In genomic region chr10:79554330-79555237, GRCm38 (mm10) we compare ENCODE assay signal across 8 mouse cellular contexts. TPM values are rescaled to one million over a fixed set of nuclear protein-coding genes. Genes with fewer than 3 reads are reported as not detected.
A peak's percentile ranks its signal among the peaks of the same experiment; 100 is the strongest.
DNase-seq lines count a peak whose midpoint lies in the region; ATAC-seq and TF ChIP-seq lines count a peak whose summit lies in the region.

TSS of gene Mier2 (minus strand) at chr10:79555199.

- peak; percentile 89 for DNase-seq in CD4-positive helper T cell, adult 2 months (ENCODE audit: low read depth, low spot score)
- peak; percentile 86 for DNase-seq in brain, embryonic 14.5 days (ENCODE audit: low read depth)
- peak; percentile 78 for DNase-seq in forebrain, embryonic 10.5 days (ENCODE audit: extremely low spot score, low spot score)
- peak; percentile 88 for DNase-seq in kidney, postnatal 14 days
- DNase-seq in liver, embryonic 14.5 days (ENCODE audit: low read depth in 3 of 3, low spot score in 3 of 3): peak; percentile 29 to 46 (median 45)
- DNase-seq in neural tube, embryonic 11.5 days (ENCODE audit: low spot score): peak; percentile 86

- H3K4me2 ChIP-seq in heart, embryonic 14.5 days (ENCODE audit: low read length): peak within 1 kb of the TSS; percentile 94
- peak within 1 kb of the TSS; percentile 77 for H3K4me2 ChIP-seq in liver, embryonic 14.5 days (ENCODE audit: low read depth)
- H3K4me2 ChIP-seq in neural tube, embryonic 11.5 days (ENCODE audit: low read depth): peak within 1 kb of the TSS; percentile 94
- peak within 1 kb of the TSS; percentile 89 for H3K4me2 ChIP-seq in stomach, embryonic 16.5 days (ENCODE audit: low read depth, low read length)

- TF ChIP-seq EP300 in liver, embryonic 14.5 days (IDR thresholded peaks at IDR 0.05; ENCODE audit: low read depth): no peak

- H3K9ac ChIP-seq in heart, embryonic 14.5 days (ENCODE audit: low read length): peak within 1 kb of the TSS; percentile 93
- peak within 1 kb of the TSS; percentile 73 for H3K9ac ChIP-seq in liver, embryonic 14.5 days (replicated peaks)
- peak within 1 kb of the TSS; percentile 95 for H3K9ac ChIP-seq in neural tube, embryonic 11.5 days (ENCODE audit: low read length)
- H3K9ac ChIP-seq in stomach, embryonic 16.5 days (ENCODE audit: low read length): peak within 1 kb of the TSS; percentile 97

- no peaks in the 10 kb centered on the region for H3K27me3 ChIP-seq in forebrain, embryonic 10.5 days (ENCODE audit: poor library complexity, severe bottlenecking)
- H3K27me3 ChIP-seq in heart, embryonic 14.5 days (ENCODE audit: control insufficient read depth, insufficient read depth, low read length): no peaks in the 10 kb centered on the region
- no peaks in the 10 kb centered on the region for H3K27me3 ChIP-seq in liver, embryonic 14.5 days (ENCODE audit: control insufficient read depth, insufficient read depth, low read length)
- H3K27me3 ChIP-seq in neural tube, embryonic 11.5 days (ENCODE audit: control insufficient read depth, insufficient read depth, low read length): no peaks in the 10 kb centered on the region
- no peaks in the 10 kb centered on the region for H3K27me3 ChIP-seq in stomach, embryonic 16.5 days (ENCODE audit: control insufficient read depth, insufficient read depth, low read length)

- H3K36me3 ChIP-seq in forebrain, embryonic 10.5 days (replicated peaks): peaks cover 27% of the 10 kb centered on the region
- peaks cover 4% of the 10 kb centered on the region for H3K36me3 ChIP-seq in heart, embryonic 14.5 days (ENCODE audit: control insufficient read depth, insufficient read depth, low read length)
- no peaks in the 10 kb centered on the region for H3K36me3 ChIP-seq in liver, embryonic 14.5 days (replicated peaks; ENCODE audit: control insufficient read depth, insufficient read depth, low read depth)
- H3K36me3 ChIP-seq in neural tube, embryonic 11.5 days (ENCODE audit: control insufficient read depth, insufficient read depth, low read length): peaks cover 3% of the 10 kb centered on the region
- peaks cover 4% of the 10 kb centered on the region; the same call in 1 of the 2 replicates for H3K36me3 ChIP-seq in stomach, embryonic 16.5 days (ENCODE audit: control insufficient read depth, insufficient read depth, low read length)

- peak; percentile 74 for TF ChIP-seq POLR2A in brain, embryonic 14.5 days (IDR thresholded peaks at IDR 0.05; ENCODE audit: borderline replicate concordance, extremely low read depth, insufficient read depth, insufficient read length, poor library complexity, severe bottlenecking)

- H3K27ac ChIP-seq in forebrain, embryonic 10.5 days: peak within 1 kb of the TSS; percentile 97
- H3K27ac ChIP-seq in heart, embryonic 14.5 days (replicated peaks in 1 of 2; ENCODE audit: control insufficient read depth in 1 of 2, insufficient read depth in 1 of 2, low read depth in 2 of 2, low read length in 2 of 2): peak within 1 kb of the TSS in 1 of 2 experiments; percentile 51; a peak in 1 of 4 replicates
- no peak within 1 kb of the TSS for H3K27ac ChIP-seq in liver, embryonic 14.5 days
- peak within 1 kb of the TSS; percentile 21; the same call in 1 of the 2 replicates for H3K27ac ChIP-seq in neural tube, embryonic 11.5 days (ENCODE audit: low read depth, low read length)
- peak within 1 kb of the TSS; percentile 36 for H3K27ac ChIP-seq in stomach, embryonic 16.5 days (ENCODE audit: low read length)

- H3K9me3 ChIP-seq in forebrain, embryonic 10.5 days: no peaks in the 10 kb centered on the region; the same call in 1 of the 2 replicates
- no peaks in the 10 kb centered on the region for H3K9me3 ChIP-seq in heart, embryonic 14.5 days (ENCODE audit: control insufficient read depth, low read length)
- no peaks in the 10 kb centered on the region for H3K9me3 ChIP-seq in liver, embryonic 14.5 days (ENCODE audit: control insufficient read depth, low read length)
- no peaks in the 10 kb centered on the region for H3K9me3 ChIP-seq in neural tube, embryonic 11.5 days (ENCODE audit: control insufficient read depth, low read length)
- H3K9me3 ChIP-seq in stomach, embryonic 16.5 days (replicated peaks; ENCODE audit: control insufficient read depth, low read length): no peaks in the 10 kb centered on the region

- no peak for TF ChIP-seq CTCF in brain, embryonic 14.5 days (IDR thresholded peaks at IDR 0.05; ENCODE audit: borderline replicate concordance, extremely low read depth, insufficient read depth, insufficient read length)
- no peak for TF ChIP-seq CTCF in liver, embryonic 14.5 days (IDR thresholded peaks at IDR 0.05; ENCODE audit: low read depth)

- H3K4me1 ChIP-seq in forebrain, embryonic 10.5 days: peaks cover 39% of the 10 kb centered on the region
- H3K4me1 ChIP-seq in heart, embryonic 14.5 days (ENCODE audit: control insufficient read depth in 2 of 2, insufficient read depth in 2 of 2, low read length in 2 of 2): peaks cover 7 to 9% of the 10 kb centered on the region in 2 experiments; a peak in 2 of 4 replicates
- peaks cover 0 to 12% of the 10 kb centered on the region in 2 experiments; a peak in 2 of 4 replicates for H3K4me1 ChIP-seq in liver, embryonic 14.5 days (replicated peaks; ENCODE audit: control insufficient read depth in 2 of 2, insufficient read depth in 2 of 2, low read length in 1 of 2)
- H3K4me1 ChIP-seq in neural tube, embryonic 11.5 days (ENCODE audit: control insufficient read depth, insufficient read depth, low read length): peaks cover 14% of the 10 kb centered on the region
- H3K4me1 ChIP-seq in stomach, embryonic 16.5 days (ENCODE audit: control insufficient read depth, insufficient read depth, low read length): peaks cover 19% of the 10 kb centered on the region

- peak; percentile 74 for ATAC-seq in heart, embryonic 14.5 days (ENCODE audit: insufficient number of reproducible peaks, insufficient read depth, low FRiP score, low read depth)
- ATAC-seq in liver, embryonic 14.5 days (ENCODE audit: insufficient read depth): peak; percentile 81
- ATAC-seq in neural tube, embryonic 11.5 days (ENCODE audit: insufficient read depth, low FRiP score, low TSS enrichment): peak; percentile 90
- peak; percentile 89 for ATAC-seq in stomach, embryonic 16.5 days (ENCODE audit: insufficient read depth, low FRiP score)

- under 1% methylated on average over 108 of the region's 108 CpGs for WGBS in forebrain, embryonic 10.5 days
- WGBS in heart, embryonic 14.5 days: under 1% methylated on average over 100 of the region's 108 CpGs
- WGBS in liver, embryonic 14.5 days (ENCODE audit: insufficient replicate concordance): under 1% methylated on average over 86 of the region's 108 CpGs
- WGBS in neural tube, embryonic 11.5 days: 1% methylated on average over 62 of the region's 108 CpGs
- WGBS in stomach, embryonic 16.5 days: under 1% methylated on average over 101 of the region's 108 CpGs

- H3K4me3 ChIP-seq in forebrain, embryonic 10.5 days: peak within 1 kb of the TSS; percentile 95
- peak within 1 kb of the TSS; percentile 90 to 91 for H3K4me3 ChIP-seq in heart, embryonic 14.5 days (ENCODE audit: control insufficient read depth in 1 of 2, insufficient read depth in 1 of 2, low read depth in 1 of 2, low read length in 2 of 2)
- peak within 1 kb of the TSS; percentile 56 to 82 for H3K4me3 ChIP-seq in liver, embryonic 14.5 days (ENCODE audit: insufficient read depth in 1 of 2, low read depth in 2 of 2, low read length in 2 of 2)
- H3K4me3 ChIP-seq in neural tube, embryonic 11.5 days (ENCODE audit: low read depth, low read length): peak within 1 kb of the TSS; percentile 94
- peak within 1 kb of the TSS; percentile 87 for H3K4me3 ChIP-seq in stomach, embryonic 16.5 days (replicated peaks; ENCODE audit: low read length)

RNA-seq across cellular contexts. Expression of gene Mier2, which starts in this region (rescaled TPM):
- polyA plus RNA-seq in brain, embryonic 14.5 days (2012; rRNA removed): 128 and 178 TPM in 2 replicates
- 65.0 and 73.5 TPM in 2 replicates for polyA plus RNA-seq in forebrain, embryonic 10.5 days (2016; fragmentation: Nextera tagmentation; extraction: Ambion mirVana)
- 22.1 and 30.6 TPM in 2 replicates for polyA plus RNA-seq in heart, embryonic 14.5 days (2014; fragmentation: Nextera tagmentation; extraction: Ambion mirVana)
- polyA plus RNA-seq in liver, embryonic 14.5 days (2012; rRNA removed): 16.4 and 19.6 TPM in 2 replicates
- polyA plus RNA-seq in liver, embryonic 14.5 days (2014; fragmentation: Nextera tagmentation; extraction: Ambion mirVana): 5.2 and 7.6 TPM in 2 replicates
- polyA plus RNA-seq in neural tube, embryonic 11.5 days (2014; fragmentation: Nextera tagmentation; extraction: Ambion mirVana): 50.8 and 58.2 TPM in 2 replicates
- 40.7 and 46.8 TPM in 2 replicates for polyA plus RNA-seq in stomach, embryonic 16.5 days (2015; fragmentation: Nextera tagmentation; extraction: Ambion mirVana)
